7 mouse cellular contexts compared by ENCODE assay signal in the genomic region with DNA sequence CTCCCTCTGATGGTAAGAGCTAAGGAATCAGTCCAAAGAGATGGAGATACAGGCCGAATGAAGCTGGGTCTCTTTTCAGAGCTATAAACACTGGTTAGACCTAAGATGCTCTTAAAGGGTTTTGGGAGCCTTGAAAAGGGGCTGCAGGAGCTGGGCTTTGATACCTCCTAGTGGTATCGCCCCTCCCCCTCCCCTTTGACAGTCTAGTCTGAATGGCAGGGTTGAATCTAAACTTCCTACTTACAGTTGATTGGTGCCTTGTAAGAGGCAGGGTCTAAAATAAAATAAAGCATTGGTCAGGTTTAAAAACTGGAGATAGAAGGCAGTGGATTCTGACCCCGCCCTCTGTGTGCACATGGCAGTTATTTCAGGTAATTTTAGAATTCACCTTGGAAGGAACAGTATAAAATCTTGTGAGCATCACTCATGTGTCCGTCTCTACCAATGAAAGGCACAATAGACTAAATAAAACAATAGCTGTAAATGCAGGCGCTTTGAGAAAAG. TPM values are rescaled to one million over a fixed set of nuclear protein-coding genes. Genes with fewer than 3 reads are reported as not detected.
A peak's percentile ranks its signal among the peaks of the same experiment; 100 is the strongest.
DNase-seq lines count a peak whose midpoint lies in the region; ATAC-seq lines count a peak whose summit lies in the region.

No protein-coding gene starts in this region.

- 10% methylated on average over 5 of the region's 5 CpGs for WGBS in lung, embryonic 16.5 days
- WGBS in embryonic facial prominence, embryonic 13.5 days: 5% methylated on average over 5 of the region's 5 CpGs
- 12% methylated on average over 5 of the region's 5 CpGs for WGBS in intestine, embryonic 14.5 days
- 15% methylated on average over 5 of the region's 5 CpGs for WGBS in stomach, embryonic 15.5 days

- H3K4me1 ChIP-seq in lung, embryonic 16.5 days (replicated peaks; ENCODE audit: control insufficient read depth, insufficient read depth, low read length): peaks cover 20% of the 10 kb centered on the region
- H3K4me1 ChIP-seq in embryonic facial prominence, embryonic 13.5 days: peaks cover 10% of the 10 kb centered on the region
- H3K4me1 ChIP-seq in intestine, embryonic 14.5 days (replicated peaks; ENCODE audit: control insufficient read depth, insufficient read depth, low read length): no peaks in the 10 kb centered on the region; the same call in 1 of the 2 replicates
- peaks cover 6% of the 10 kb centered on the region; the same call in 1 of the 2 replicates for H3K4me1 ChIP-seq in stomach, embryonic 15.5 days

- peak overlapping the region; percentile 87 for H3K9ac ChIP-seq in lung, embryonic 16.5 days (ENCODE audit: low read length)
- H3K9ac ChIP-seq in embryonic facial prominence, embryonic 13.5 days: peak overlapping the region; percentile 82
- H3K9ac ChIP-seq in intestine, embryonic 14.5 days (ENCODE audit: low read length): peak overlapping the region; percentile 63
- H3K9ac ChIP-seq in stomach, embryonic 15.5 days: peak overlapping the region; percentile 77; the same call in 1 of the 2 replicates

- H3K27me3 ChIP-seq in lung, embryonic 16.5 days (ENCODE audit: control insufficient read depth, insufficient read depth, low read depth, low read length): no peaks in the 10 kb centered on the region
- no peaks in the 10 kb centered on the region for H3K27me3 ChIP-seq in embryonic facial prominence, embryonic 13.5 days
- H3K27me3 ChIP-seq in intestine, embryonic 14.5 days (replicated peaks; ENCODE audit: control insufficient read depth, insufficient read depth, low read length): no peaks in the 10 kb centered on the region
- no peaks in the 10 kb centered on the region for H3K27me3 ChIP-seq in stomach, embryonic 15.5 days (replicated peaks)

- H3K4me3 ChIP-seq in lung, embryonic 16.5 days (ENCODE audit: low read length): peak overlapping the region; percentile 80
- peak overlapping the region; percentile 62 for H3K4me3 ChIP-seq in embryonic facial prominence, embryonic 13.5 days
- peak overlapping the region; percentile 63 for H3K4me3 ChIP-seq in intestine, embryonic 14.5 days (ENCODE audit: low read depth, low read length)
- H3K4me3 ChIP-seq in stomach, embryonic 15.5 days (replicated peaks): peak overlapping the region; percentile 64

- ATAC-seq in lung, embryonic 16.5 days (ENCODE audit: low read depth): peak; percentile 53
- ATAC-seq in embryonic facial prominence, embryonic 13.5 days (ENCODE audit: insufficient number of reproducible peaks, insufficient read depth, low FRiP score, low TSS enrichment, low read depth): no peak
- peak; percentile 41; the same call in 1 of the 2 replicates for ATAC-seq in intestine, embryonic 14.5 days (replicated peaks; ENCODE audit: low FRiP score, low TSS enrichment, low read depth)
- ATAC-seq in stomach, embryonic 15.5 days (ENCODE audit: insufficient read depth, low FRiP score, low read depth): peak; percentile 65

- H3K9me3 ChIP-seq in lung, embryonic 16.5 days (ENCODE audit: control insufficient read depth, low read length): no peaks in the 10 kb centered on the region
- H3K9me3 ChIP-seq in embryonic facial prominence, embryonic 13.5 days: no peaks in the 10 kb centered on the region
- 0 out of 2 replicates have a peak, but pooled peaks cover 3% of the 10 kb centered on the region for H3K9me3 ChIP-seq in intestine, embryonic 14.5 days (ENCODE audit: control insufficient read depth, low read length)
- no peaks in the 10 kb centered on the region for H3K9me3 ChIP-seq in stomach, embryonic 15.5 days

- peak overlapping the region; percentile 98 for H3K27ac ChIP-seq in lung, embryonic 16.5 days (ENCODE audit: low read length)
- peak overlapping the region; percentile 74 for H3K27ac ChIP-seq in embryonic facial prominence, embryonic 13.5 days
- no peak overlapping the region; the same call in 1 of the 2 replicates for H3K27ac ChIP-seq in intestine, embryonic 14.5 days (ENCODE audit: low read depth)
- peak overlapping the region; percentile 91 for H3K27ac ChIP-seq in stomach, embryonic 15.5 days

- H3K36me3 ChIP-seq in lung, embryonic 16.5 days (ENCODE audit: control insufficient read depth, insufficient read depth, low read length): no peaks in the 10 kb centered on the region
- H3K36me3 ChIP-seq in embryonic facial prominence, embryonic 13.5 days: no peaks in the 10 kb centered on the region
- H3K36me3 ChIP-seq in intestine, embryonic 14.5 days (ENCODE audit: control insufficient read depth, insufficient read depth, low read length): no peaks in the 10 kb centered on the region
- H3K36me3 ChIP-seq in stomach, embryonic 15.5 days: no peaks in the 10 kb centered on the region

- no peak for DNase-seq in lung, adult 18-20 months
- peak; percentile 41 for DNase-seq in ZHBTc4 (ENCODE audit: low read depth, low spot score)
- DNase-seq in intestine, embryonic 14.5 days (ENCODE audit: low spot score): peak; percentile 66
- peak; percentile 48 for DNase-seq in lung, postnatal 10 days

- H3K4me2 ChIP-seq in lung, embryonic 16.5 days (ENCODE audit: low read depth, low read length): peak overlapping the region; percentile 93
- peak overlapping the region; percentile 93 for H3K4me2 ChIP-seq in embryonic facial prominence, embryonic 13.5 days
- peak overlapping the region; percentile 94 for H3K4me2 ChIP-seq in intestine, embryonic 14.5 days (ENCODE audit: low read length)
- peak overlapping the region; percentile 91 for H3K4me2 ChIP-seq in stomach, embryonic 15.5 days

RNA-seq across cellular contexts. Expression of a gene that starts 2.8 kb away (rescaled TPM):
- 86.3 and 103 TPM in 2 replicates for polyA plus RNA-seq in lung, embryonic 16.5 days (2015; fragmentation: Nextera tagmentation; extraction: Ambion mirVana)
- polyA plus RNA-seq in embryonic facial prominence, embryonic 13.5 days (2015; fragmentation: Nextera tagmentation; extraction: Ambion mirVana): 34.2 and 34.8 TPM in 2 replicates
- 86.5 and 93.2 TPM in 2 replicates for polyA plus RNA-seq in intestine, embryonic 14.5 days (2014; fragmentation: Nextera tagmentation; extraction: Ambion mirVana)
- 115 and 116 TPM in 2 replicates for polyA plus RNA-seq in stomach, embryonic 15.5 days (2015; fragmentation: Nextera tagmentation; extraction: Ambion mirVana)

RNA-seq across cellular contexts. Expression of a gene that starts 13.5 kb away (rescaled TPM):
- polyA plus RNA-seq in lung, embryonic 16.5 days (2015; fragmentation: Nextera tagmentation; extraction: Ambion mirVana): 0.09 and 0.10 TPM in 2 replicates
- 0.06 TPM in 1 of 2 replicates, not detected in the other for polyA plus RNA-seq in embryonic facial prominence, embryonic 13.5 days (2015; fragmentation: Nextera tagmentation; extraction: Ambion mirVana)
- not detected in 2 replicates for polyA plus RNA-seq in intestine, embryonic 14.5 days (2014; fragmentation: Nextera tagmentation; extraction: Ambion mirVana)
- polyA plus RNA-seq in stomach, embryonic 15.5 days (2015; fragmentation: Nextera tagmentation; extraction: Ambion mirVana): 0.05 and 0.08 TPM in 2 replicates

Comparison
In these comparisons a context has a peak if more than half of its experiments do, and no peak if none do; other contexts are left out.
1. DNase-seq: peak in ZHBTc4 (single experiment), intestine, embryonic 14.5 days (single experiment) and lung, postnatal 10 days (single experiment); none in lung, adult 18-20 months (0 of 2).
2. Peak in every context shown above with its lines, with median percentiles within 50 percentile points of each other: H3K4me2 ChIP-seq, H3K4me3 ChIP-seq and H3K9ac ChIP-seq.